Mouse (Mus musculus): ENCODE results near the gene Slc37a4. TPM values are rescaled to one million over a fixed set of nuclear protein-coding genes. Genes with fewer than 3 reads are reported as not detected.
"Not testable (repeated sequence)": the region's sequence is repeated elsewhere in the genome, so short reads cannot be mapped to it uniquely, and the experiment has no call there.

Gene Slc37a4
- polyA plus RNA-seq, 1 experiment from 2014 or later: 20.8 TPM

DNA sequence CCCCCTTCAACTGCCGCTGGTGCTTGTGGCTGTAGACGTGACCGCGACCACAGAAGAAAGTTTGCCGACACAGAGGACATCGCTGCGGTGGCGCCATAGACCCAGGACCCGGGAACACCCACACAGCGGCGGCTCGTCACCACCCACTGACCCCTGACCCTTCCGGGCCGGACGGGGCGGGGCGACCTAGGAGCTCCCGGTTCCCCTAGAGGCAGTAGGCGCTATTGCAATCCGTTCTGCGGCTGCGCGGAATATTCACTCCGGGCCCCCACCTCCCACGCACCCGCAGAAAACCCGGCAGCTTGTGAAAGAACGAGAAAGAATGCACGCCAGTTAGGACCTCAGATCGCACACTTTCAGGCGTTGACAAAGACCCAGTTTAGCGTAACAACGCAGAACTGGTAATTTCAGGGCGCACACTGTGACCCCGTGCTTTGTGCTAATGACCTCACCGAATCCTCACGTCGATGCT lies 21.3 kb downstream of the Slc37a4 start:
- Histone ChIP-seq H3K36me3 (ENCODE audit: control insufficient read depth, insufficient read depth, low read length) (peaks cover 3% of the 10 kb centered on the region; the same call in 1 of the 2 replicates), H3K4me1 (ENCODE audit: control insufficient read depth, insufficient read depth, low read length) (peaks cover 8% of the 10 kb centered on the region), H3K27me3 (ENCODE audit: control insufficient read depth, insufficient read depth, low read length) (no peaks in the 10 kb centered on the region), H3K27ac (ENCODE audit: low read depth, low read length) (peak overlapping the region; percentile 50), H3K4me3 (ENCODE audit: low read depth, low read length) (peak overlapping the region; percentile 77), H3K9ac (ENCODE audit: low read length) (peak overlapping the region; percentile 80), H3K9me3 (ENCODE audit: control insufficient read depth, low read length) (no peaks in the 10 kb centered on the region), H3K4me2 (peak overlapping the region; percentile 67)
- ATAC-seq (ENCODE audit: low FRiP score) (peak; percentile 95), DNase-seq (ENCODE audit: low spot score, missing footprints) (peak; percentile 100)
- WGBS: under 1% methylated on average over 38 of the region's 38 CpGs

DNA sequence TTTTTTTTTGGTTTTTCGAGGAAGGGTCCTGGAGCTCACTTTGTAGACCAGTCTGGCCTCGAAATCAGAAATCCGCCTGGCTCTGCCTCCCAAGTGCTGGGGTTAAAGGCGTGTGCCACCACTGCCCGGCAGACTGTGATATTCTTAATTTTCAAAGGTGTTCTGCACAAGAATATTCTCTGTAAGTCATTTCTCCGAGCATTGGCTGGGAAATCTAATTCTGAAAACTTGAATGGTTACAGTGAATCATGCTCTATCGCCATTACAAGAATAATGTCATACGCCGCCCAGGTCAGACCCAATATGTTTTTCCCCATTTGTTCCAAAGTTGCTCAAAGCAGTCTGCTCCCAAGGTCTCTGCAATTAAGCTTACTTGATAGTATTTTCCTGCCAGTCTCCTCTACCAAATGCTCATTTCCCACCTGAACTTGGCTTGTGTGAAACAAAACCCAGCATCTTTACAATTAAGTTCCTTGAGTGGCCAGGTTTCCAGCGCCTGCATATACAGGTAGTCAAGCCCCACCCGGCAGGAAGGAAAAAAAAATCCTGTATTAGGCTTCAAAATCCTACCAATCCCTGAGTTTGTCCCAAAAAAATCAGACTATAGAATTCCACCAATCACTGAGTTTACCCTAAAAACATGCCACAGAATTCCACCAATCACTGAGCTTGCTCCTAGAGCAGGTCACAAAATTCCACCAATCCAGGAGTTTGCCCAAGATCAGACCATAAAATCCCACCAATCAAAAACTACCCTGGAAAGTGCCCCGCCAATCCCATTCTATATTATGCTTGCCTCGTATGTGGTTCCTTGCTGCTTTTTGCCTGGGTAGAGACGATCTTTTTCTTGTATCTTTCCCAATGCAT lies 22.1 kb downstream of the Slc37a4 start, which contains the start of gene Ccdc84:
Gene Ccdc84, minus strand, starts transcription at position 51 of the 867 bp plus-strand sequence.
- Histone ChIP-seq H3K4me3 (ENCODE audit: low read depth, low read length) (peak within 1 kb of the TSS; percentile 77), H3K36me3 (ENCODE audit: control insufficient read depth, insufficient read depth, low read length) (no peaks in the 10 kb centered on the region), H3K4me2 (peak within 1 kb of the TSS; percentile 67), H3K4me1 (ENCODE audit: control insufficient read depth, insufficient read depth, low read length) (peaks cover 8% of the 10 kb centered on the region), H3K9me3 (ENCODE audit: control insufficient read depth, low read length) (no peaks in the 10 kb centered on the region), H3K27ac (ENCODE audit: low read depth, low read length) (peak within 1 kb of the TSS; percentile 50), H3K27me3 (ENCODE audit: control insufficient read depth, insufficient read depth, low read length) (no peaks in the 10 kb centered on the region), H3K9ac (ENCODE audit: low read length) (peak within 1 kb of the TSS; percentile 80)
- WGBS: 79% methylated on average over 14 of the region's 14 CpGs
- ATAC-seq (ENCODE audit: low FRiP score) (no peak), DNase-seq (ENCODE audit: low spot score, missing footprints) (peak; percentile 86)

DNA sequence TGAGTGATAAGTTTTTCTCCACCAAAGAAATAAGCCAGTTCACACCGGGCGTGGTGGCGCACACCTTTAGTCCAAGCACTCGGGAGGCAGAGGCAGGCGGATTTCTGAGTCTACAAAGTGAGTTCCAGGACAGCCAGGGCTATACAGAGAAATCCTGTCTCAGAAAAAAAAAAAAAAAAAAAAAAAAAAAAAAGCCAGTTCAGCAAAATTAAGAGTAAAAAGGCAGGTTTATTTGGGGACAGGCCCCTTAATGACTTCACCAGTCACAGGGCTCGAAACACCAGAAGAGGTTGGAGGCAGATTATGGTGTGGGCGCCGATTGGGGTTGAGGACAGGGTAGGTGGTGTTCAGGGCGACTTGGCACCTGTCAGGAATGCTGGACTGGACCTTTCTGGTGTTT lies 23.1 kb downstream of the Slc37a4 start:
- H3K4me3 ChIP-seq (ENCODE audit: low read depth, low read length); H3K27ac ChIP-seq (ENCODE audit: low read depth, low read length); H3K4me2 ChIP-seq; ATAC-seq (ENCODE audit: low FRiP score); H3K36me3 ChIP-seq (ENCODE audit: control insufficient read depth, insufficient read depth, low read length); H3K27me3 ChIP-seq (ENCODE audit: control insufficient read depth, insufficient read depth, low read length); H3K9ac ChIP-seq (ENCODE audit: low read length); H3K9me3 ChIP-seq (ENCODE audit: control insufficient read depth, low read length); H3K4me1 ChIP-seq (ENCODE audit: control insufficient read depth, insufficient read depth, low read length): not testable (repeated sequence)
- DNase-seq (ENCODE audit: low spot score, missing footprints): peak; percentile 35
- 95% methylated on average over 9 of the region's 9 CpGs for WGBS

DNA sequence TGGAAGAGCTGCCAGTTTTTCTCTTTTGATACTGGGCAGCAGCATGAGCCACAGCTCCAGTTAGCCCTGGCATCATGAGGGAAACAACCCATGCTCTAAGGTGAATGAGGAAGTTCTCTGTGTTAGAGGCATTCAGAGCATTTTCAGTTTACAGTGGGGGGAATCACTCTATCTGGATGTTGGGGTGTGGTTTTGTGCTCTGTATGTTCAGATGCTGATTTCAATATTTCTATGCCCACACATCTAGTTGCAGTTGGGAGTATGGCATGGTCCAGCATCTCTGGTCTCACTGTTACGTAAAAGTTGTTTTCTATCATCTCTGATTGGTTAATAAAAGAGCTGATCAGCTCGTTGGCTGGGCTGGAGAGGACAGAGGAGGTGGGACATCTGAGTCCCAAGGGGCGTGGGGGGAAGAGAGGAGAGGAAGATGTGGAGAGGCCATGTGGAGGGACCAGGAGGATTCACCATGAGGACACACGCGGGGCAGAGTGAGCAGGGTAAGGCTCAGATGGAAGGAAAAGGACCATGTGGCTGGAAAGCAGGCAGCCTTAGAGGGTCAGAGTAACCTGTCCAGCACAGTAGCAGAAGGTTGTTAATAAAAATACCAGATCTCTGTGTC lies 23.7 kb downstream of the Slc37a4 start:
- no peaks in the 10 kb centered on the region for H3K36me3 ChIP-seq (ENCODE audit: control insufficient read depth, insufficient read depth, low read length)
- peaks cover 8% of the 10 kb centered on the region for H3K4me1 ChIP-seq (ENCODE audit: control insufficient read depth, insufficient read depth, low read length)
- H3K4me3 ChIP-seq (ENCODE audit: low read depth, low read length): no peak overlapping the region
- H3K27me3 ChIP-seq (ENCODE audit: control insufficient read depth, insufficient read depth, low read length): no peaks in the 10 kb centered on the region
- H3K4me2 ChIP-seq: no peak overlapping the region
- no peak overlapping the region for H3K9ac ChIP-seq (ENCODE audit: low read length)
- WGBS: 81% methylated on average over 5 of the region's 5 CpGs
- no peaks in the 10 kb centered on the region for H3K9me3 ChIP-seq (ENCODE audit: control insufficient read depth, low read length)
- H3K27ac ChIP-seq (ENCODE audit: low read depth, low read length): no peak overlapping the region
- DNase-seq (ENCODE audit: low spot score, missing footprints) (no peak), ATAC-seq (ENCODE audit: low FRiP score) (no peak)

DNA sequence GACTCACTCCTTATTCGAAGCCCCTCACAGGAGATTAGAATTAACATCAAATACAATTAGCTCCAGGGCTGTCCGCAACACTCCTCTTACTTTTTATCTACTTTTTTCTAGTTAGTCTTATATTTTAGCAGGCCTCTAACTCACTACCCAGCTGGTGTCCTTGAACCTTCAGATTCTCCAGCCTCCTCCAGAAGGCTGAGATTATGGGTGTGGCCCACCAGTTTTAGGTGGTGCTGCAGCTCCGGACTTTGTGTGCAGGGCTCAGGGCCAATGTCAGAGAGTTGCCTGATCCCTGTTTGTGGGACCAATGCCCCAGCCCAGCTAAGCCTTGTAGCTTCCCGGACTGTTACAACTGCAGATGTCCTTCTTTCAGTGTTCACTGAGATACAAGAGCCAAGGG lies 26.9 kb downstream of the Slc37a4 start:
- no peaks in the 10 kb centered on the region for H3K27me3 ChIP-seq (ENCODE audit: control insufficient read depth, insufficient read depth, low read length)
- ATAC-seq (ENCODE audit: low FRiP score): no peak
- H3K4me1 ChIP-seq (ENCODE audit: control insufficient read depth, insufficient read depth, low read length): no peaks in the 10 kb centered on the region
- no peak for DNase-seq (ENCODE audit: low spot score, missing footprints)
- no peaks in the 10 kb centered on the region for H3K9me3 ChIP-seq (ENCODE audit: control insufficient read depth, low read length)
- WGBS: 83% methylated on average over 4 of the region's 4 CpGs
- no peak overlapping the region for H3K9ac ChIP-seq (ENCODE audit: low read length)
- no peak overlapping the region for H3K4me3 ChIP-seq (ENCODE audit: low read depth, low read length)
- no peaks in the 10 kb centered on the region for H3K36me3 ChIP-seq (ENCODE audit: control insufficient read depth, insufficient read depth, low read length)
- H3K27ac ChIP-seq (ENCODE audit: low read depth, low read length): no peak overlapping the region
- H3K4me2 ChIP-seq: no peak overlapping the region

- H3K9ac ChIP-seq (ENCODE audit: low read length): no peak overlapping the region
- WGBS: 57% methylated on average over 5 of the region's 5 CpGs
- DNase-seq (ENCODE audit: low spot score, missing footprints): no peak
These were observed 36.0 kb downstream of the Slc37a4 start for GRCm38 (mm10) chr9:44432577-44433185.

GRCm38 (mm10) chr9:44435747-44436146 lies 39.1 kb downstream of the Slc37a4 start:
- no peak for DNase-seq (ENCODE audit: low spot score, missing footprints)
- Histone ChIP-seq H3K27me3 (ENCODE audit: control insufficient read depth, insufficient read depth, low read length) (no peaks in the 10 kb centered on the region), H3K27ac (ENCODE audit: low read depth, low read length) (no peak overlapping the region), H3K4me2 (no peak overlapping the region), H3K4me3 (ENCODE audit: low read depth, low read length) (no peak overlapping the region), H3K9ac (ENCODE audit: low read length) (no peak overlapping the region), H3K36me3 (ENCODE audit: control insufficient read depth, insufficient read depth, low read length) (no peaks in the 10 kb centered on the region), H3K9me3 (ENCODE audit: control insufficient read depth, low read length) (no peaks in the 10 kb centered on the region), H3K4me1 (ENCODE audit: control insufficient read depth, insufficient read depth, low read length) (no peaks in the 10 kb centered on the region)
- no peak for ATAC-seq (ENCODE audit: low FRiP score)
- 84% methylated on average over 6 of the region's 6 CpGs for WGBS

More at GRCm38 (mm10) chr9:44432577-44433185, 36.0 kb downstream of the Slc37a4 start:
- Histone ChIP-seq H3K4me1 (ENCODE audit: control insufficient read depth, insufficient read depth, low read length) (no peaks in the 10 kb centered on the region), H3K27me3 (ENCODE audit: control insufficient read depth, insufficient read depth, low read length) (no peaks in the 10 kb centered on the region), H3K27ac (ENCODE audit: low read depth, low read length) (no peak overlapping the region), H3K9me3 (ENCODE audit: control insufficient read depth, low read length) (no peaks in the 10 kb centered on the region), H3K4me2 (no peak overlapping the region), H3K36me3 (ENCODE audit: control insufficient read depth, insufficient read depth, low read length) (no peaks in the 10 kb centered on the region), H3K4me3 (ENCODE audit: low read depth, low read length) (no peak overlapping the region)
- ATAC-seq (ENCODE audit: low FRiP score): no peak

- no peaks in the 10 kb centered on the region for H3K9me3 ChIP-seq (ENCODE audit: control insufficient read depth, low read length)
- WGBS: 72% methylated on average over 19 of the region's 19 CpGs
- DNase-seq (ENCODE audit: low spot score, missing footprints) (no peak), ATAC-seq (ENCODE audit: low FRiP score) (no peak)
- no peak within 1 kb of the TSS for H3K27ac ChIP-seq (ENCODE audit: low read depth, low read length)
- H3K4me2 ChIP-seq: no peak within 1 kb of the TSS
- no peak within 1 kb of the TSS for H3K9ac ChIP-seq (ENCODE audit: low read length)
- no peaks in the 10 kb centered on the region for H3K36me3 ChIP-seq (ENCODE audit: control insufficient read depth, insufficient read depth, low read length)
- H3K4me3 ChIP-seq (ENCODE audit: low read depth, low read length): no peak within 1 kb of the TSS
- H3K4me1 ChIP-seq (ENCODE audit: control insufficient read depth, insufficient read depth, low read length): no peaks in the 10 kb centered on the region
- H3K27me3 ChIP-seq (ENCODE audit: control insufficient read depth, insufficient read depth, low read length): no peaks in the 10 kb centered on the region
These were observed 44.3 kb downstream of the Slc37a4 start, which contains the start of gene Foxr1 for GRCm38 (mm10) chr9:44440961-44441360. TSS of gene Foxr1 (minus strand) at chr9:44441136.

Measured in midbrain, embryonic 11.5 days (tissue).